Mouse (Mus musculus) liver, embryonic 14.5 days (tissue): ENCODE data around the gene Tubb4a. TPM values are rescaled to one million over a fixed set of nuclear protein-coding genes. Genes with fewer than 3 reads are reported as not detected.

ENCODE experiments used
- ATAC-seq: fragments of 200-750 bp; cut with Nextera tagmentation; 2 replicates; pipeline ENCODE4 v1.8.0; 2017; ENCODE audit warnings: moderate number of reproducible peaks, mild to moderate bottlenecking, moderate library complexity; ENCODE audit not compliant: insufficient read depth
- DNase-seq, 3 experiments: peaks; one replicate each; pipeline ENCODE4 v3.0.0-alpha.2; 2012 to 2013; ENCODE audit warnings: low read depth in 3 of 3, low spot score in 3 of 3
- H3K27ac ChIP-seq: fragments of 300-500 bp; sonication (generic); 2 replicates; pipeline ENCODE4 v1.5.1; 2014; ENCODE audit warnings: moderate library complexity, mild to moderate bottlenecking, control low read depth, inconsistent platforms
- H3K27me3 ChIP-seq: fragments of 300-500 bp; sonication (generic); 2 replicates; pipeline ENCODE4 v1.6.1; 2014; ENCODE audit warnings: mild to moderate bottlenecking, low read length, moderate library complexity; ENCODE audit not compliant: control insufficient read depth, insufficient read depth
- H3K36me3 ChIP-seq: fragments of 300-500 bp; sonication (generic); replicated peaks from 2 replicates; pipeline ENCODE4 v1.6.1; 2014; ENCODE audit warnings: low read depth; ENCODE audit not compliant: control insufficient read depth, insufficient read depth
- H3K4me1 ChIP-seq, 2 experiments: fragments of 200-500 bp in 1 of 2; fragments of 300-500 bp in 1 of 2; sonication (generic) in 1 of 2; replicated peaks; 2 replicates each; pipeline ENCODE4 v1.6.1; 2012 to 2014; ENCODE audit warnings: antibody characterized with exemption in 1 of 2, inconsistent platforms in 1 of 2, low read length in 1 of 2; ENCODE audit not compliant: control insufficient read depth in 2 of 2, insufficient read depth in 2 of 2
- H3K4me2 ChIP-seq: fragments of 300-500 bp; sonication (generic); 2 replicates; pipeline ENCODE4 v1.6.1; 2014; ENCODE audit warnings: low read depth, mild to moderate bottlenecking, control low read depth, moderate library complexity
- H3K4me3 ChIP-seq, 2 experiments: fragments of 200-500 bp in 1 of 2; fragments of 300-500 bp in 1 of 2; sonication (generic) in 1 of 2; 2 replicates each; pipeline ENCODE4 v1.5.1; 2012 to 2014; ENCODE audit warnings: low read depth in 2 of 2, low read length in 2 of 2, mild to moderate bottlenecking in 2 of 2, control low read depth in 1 of 2, inconsistent platforms in 1 of 2, moderate library complexity in 1 of 2; ENCODE audit not compliant: insufficient read depth in 1 of 2
- H3K9ac ChIP-seq: fragments of 300-500 bp; sonication (generic); replicated peaks from 2 replicates; pipeline ENCODE4 v1.6.1; 2014; ENCODE audit warnings: mild to moderate bottlenecking, control low read depth, moderate library complexity
- H3K9me3 ChIP-seq: fragments of 300-500 bp; sonication (generic); 2 replicates; pipeline ENCODE4 v1.6.1; 2016; ENCODE audit warnings: low read length, mixed read lengths; ENCODE audit not compliant: control insufficient read depth
- CTCF ChIP-seq: IDR thresholded peaks from 2 replicates; pipeline ENCODE4 v1.5.1; 2016; ENCODE audit warnings: antibody characterized with exemption, low read depth, control low read depth
- EP300 ChIP-seq: IDR thresholded peaks from 2 replicates; pipeline ENCODE4 v1.6.1; 2016; ENCODE audit warnings: antibody characterized with exemption, low read depth
- WGBS: fragments of 180-500 bp; shearing (Covaris S2); extraction: QIAGEN DNeasy Blood & Tissue Kit; methylation state at CpG from one replicate; pipeline ENCODE4 v1.1.7; 2014; ENCODE audit not compliant: insufficient replicate concordance; 5-methylcytosine and 5-hydroxymethylcytosine counted together
- polyA plus RNA-seq, 2 experiments: library from polyadenylated mRNA; depleted of rRNA in 1 of 2; stranded (reverse) in 1 of 2; unstranded in 1 of 2; fragments of >200 nt; fragmentation: Nextera tagmentation in 1 of 2; extraction: Ambion mirVana in 1 of 2; gene quantifications; 2 replicates each; pipeline versions ENCODE4 v1.2.1 to v1.2.3; 2012 to 2014

Gene Tubb4a
- polyA plus RNA-seq, 2 experiments, result 0.14 to 0.22 TPM

GRCm38 (mm10) chr17:57030931-57031660, 56.5 kb downstream of the Tubb4a start, which contains the start of gene Khsrp:
Gene Khsrp (minus strand): TSS chr17:57031522.
- no peaks in the 10 kb centered on the region for H3K9me3 ChIP-seq
- peak within 1 kb of the TSS; percentile 88 for H3K27ac ChIP-seq
- peak within 1 kb of the TSS; percentile 86 for H3K9ac ChIP-seq
- no peak for DNase-seq
- H3K4me2 ChIP-seq, result peak within 1 kb of the TSS; percentile 98
- H3K4me1 ChIP-seq, result peaks cover 23 to 29% of the 10 kb centered on the region in 2 experiments
- no peaks in the 10 kb centered on the region for H3K27me3 ChIP-seq
- under 1% methylated on average over 97 of the region's 99 CpGs for WGBS
- peak within 1 kb of the TSS; percentile 90 to 97 for H3K4me3 ChIP-seq
- peaks cover 28% of the 10 kb centered on the region for H3K36me3 ChIP-seq
- no peak for TF ChIP-seq EP300
- no peak for TF ChIP-seq CTCF
- no peak for ATAC-seq

Other genes starting within 250 kb of the Tubb4a start
- gene Acsbg2, start 213.3 kb downstream of the Tubb4a start, polyA plus RNA-seq (2012; rRNA removed), result not detected in 2 replicates
- not detected in 2 replicates for gene Acsbg2, start 213.3 kb downstream of the Tubb4a start, polyA plus RNA-seq (2014; fragmentation: Nextera tagmentation; extraction: Ambion mirVana)
- gene 1700061G19Rik, start 212.3 kb downstream of the Tubb4a start, polyA plus RNA-seq (2012; rRNA removed), result 0.02 TPM in 1 of 2 replicates, not detected in the other
- 0.05 TPM in 1 of 2 replicates, not detected in the other for gene 1700061G19Rik, start 212.3 kb downstream of the Tubb4a start, polyA plus RNA-seq (2014; fragmentation: Nextera tagmentation; extraction: Ambion mirVana)
- 12.0 and 13.7 TPM in 2 replicates for gene Mllt1, start 152.4 kb downstream of the Tubb4a start, polyA plus RNA-seq (2012; rRNA removed)
- 3.7 and 4.8 TPM in 2 replicates for gene Mllt1, start 152.4 kb downstream of the Tubb4a start, polyA plus RNA-seq (2014; fragmentation: Nextera tagmentation; extraction: Ambion mirVana)
- not detected in 2 replicates for gene Acer1, start 105.7 kb downstream of the Tubb4a start, polyA plus RNA-seq (2012; rRNA removed)
- not detected in 2 replicates for gene Acer1, start 105.7 kb downstream of the Tubb4a start, polyA plus RNA-seq (2014; fragmentation: Nextera tagmentation; extraction: Ambion mirVana)
- gene Clpp, start 97.5 kb downstream of the Tubb4a start, polyA plus RNA-seq (2012; rRNA removed), result 63.9 and 71.2 TPM in 2 replicates
- 79.3 and 81.0 TPM in 2 replicates for gene Clpp, start 97.5 kb downstream of the Tubb4a start, polyA plus RNA-seq (2014; fragmentation: Nextera tagmentation; extraction: Ambion mirVana)
- gene Alkbh7, start 90.4 kb downstream of the Tubb4a start, polyA plus RNA-seq (2012; rRNA removed), result 12.0 and 12.1 TPM in 2 replicates
- 15.4 and 19.4 TPM in 2 replicates for gene Alkbh7, start 90.4 kb downstream of the Tubb4a start, polyA plus RNA-seq (2014; fragmentation: Nextera tagmentation; extraction: Ambion mirVana)
- gene Pspn, start 87.8 kb downstream of the Tubb4a start, polyA plus RNA-seq (2012; rRNA removed), result not detected in 2 replicates
- not detected in 2 replicates for gene Pspn, start 87.8 kb downstream of the Tubb4a start, polyA plus RNA-seq (2014; fragmentation: Nextera tagmentation; extraction: Ambion mirVana)
- 31.6 and 56.5 TPM in 2 replicates for gene Gtf2f1, start 76.5 kb downstream of the Tubb4a start, polyA plus RNA-seq (2012; rRNA removed)
- gene Gtf2f1, start 76.5 kb downstream of the Tubb4a start, polyA plus RNA-seq (2014; fragmentation: Nextera tagmentation; extraction: Ambion mirVana), result 47.3 and 51.3 TPM in 2 replicates
- gene Gm17949, start 76.3 kb downstream of the Tubb4a start, polyA plus RNA-seq (2012; rRNA removed), result not detected in 2 replicates
- 0.15 TPM in 1 of 2 replicates, not detected in the other for gene Gm17949, start 76.3 kb downstream of the Tubb4a start, polyA plus RNA-seq (2014; fragmentation: Nextera tagmentation; extraction: Ambion mirVana)
- gene Khsrp, start 56.3 kb downstream of the Tubb4a start, polyA plus RNA-seq (2012; rRNA removed), result 33.6 and 35.6 TPM in 2 replicates
- 24.1 and 28.1 TPM in 2 replicates for gene Khsrp, start 56.3 kb downstream of the Tubb4a start, polyA plus RNA-seq (2014; fragmentation: Nextera tagmentation; extraction: Ambion mirVana)
- gene Slc25a41, start 46.1 kb downstream of the Tubb4a start, polyA plus RNA-seq (2012; rRNA removed), result not detected in 2 replicates
- not detected in 2 replicates for gene Slc25a41, start 46.1 kb downstream of the Tubb4a start, polyA plus RNA-seq (2014; fragmentation: Nextera tagmentation; extraction: Ambion mirVana)
- 4.4 and 5.5 TPM in 2 replicates for gene Crb3, start 28.7 kb downstream of the Tubb4a start, polyA plus RNA-seq (2012; rRNA removed)
- gene Crb3, start 28.7 kb downstream of the Tubb4a start, polyA plus RNA-seq (2014; fragmentation: Nextera tagmentation; extraction: Ambion mirVana), result 6.1 and 6.5 TPM in 2 replicates
- 8.8 and 11.1 TPM in 2 replicates for gene Slc25a23, start 27.9 kb downstream of the Tubb4a start, polyA plus RNA-seq (2012; rRNA removed)
- 4.7 and 5.1 TPM in 2 replicates for gene Slc25a23, start 27.9 kb downstream of the Tubb4a start, polyA plus RNA-seq (2014; fragmentation: Nextera tagmentation; extraction: Ambion mirVana)
- 1.5 and 2.8 TPM in 2 replicates for gene Dennd1c, start 9.3 kb downstream of the Tubb4a start, polyA plus RNA-seq (2012; rRNA removed)
- gene Dennd1c, start 9.3 kb downstream of the Tubb4a start, polyA plus RNA-seq (2014; fragmentation: Nextera tagmentation; extraction: Ambion mirVana), result 0.78 and 0.89 TPM in 2 replicates
- gene Tnfsf9, start 17.5 kb upstream of the Tubb4a start, polyA plus RNA-seq (2012; rRNA removed), result 0.46 and 0.50 TPM in 2 replicates
- 0.22 and 0.49 TPM in 2 replicates for gene Tnfsf9, start 17.5 kb upstream of the Tubb4a start, polyA plus RNA-seq (2014; fragmentation: Nextera tagmentation; extraction: Ambion mirVana)
- not detected in 2 replicates for gene Cd70, start 62.0 kb upstream of the Tubb4a start, polyA plus RNA-seq (2012; rRNA removed)
- gene Cd70, start 62.0 kb upstream of the Tubb4a start, polyA plus RNA-seq (2014; fragmentation: Nextera tagmentation; extraction: Ambion mirVana), result not detected in 2 replicates
- 1.5 and 1.9 TPM in 2 replicates for gene Tnfsf14, start 106.4 kb upstream of the Tubb4a start, polyA plus RNA-seq (2012; rRNA removed)
- 0.51 and 0.75 TPM in 2 replicates for gene Tnfsf14, start 106.4 kb upstream of the Tubb4a start, polyA plus RNA-seq (2014; fragmentation: Nextera tagmentation; extraction: Ambion mirVana)
- gene C3, start 140.4 kb upstream of the Tubb4a start, polyA plus RNA-seq (2012; rRNA removed), result 207 and 240 TPM in 2 replicates
- 200 and 205 TPM in 2 replicates for gene C3, start 140.4 kb upstream of the Tubb4a start, polyA plus RNA-seq (2014; fragmentation: Nextera tagmentation; extraction: Ambion mirVana)
- gene Gpr108, start 160.7 kb upstream of the Tubb4a start, polyA plus RNA-seq (2012; rRNA removed), result 7.6 and 8.5 TPM in 2 replicates
- 12.0 and 12.8 TPM in 2 replicates for gene Gpr108, start 160.7 kb upstream of the Tubb4a start, polyA plus RNA-seq (2014; fragmentation: Nextera tagmentation; extraction: Ambion mirVana)
- 4.4 and 6.6 TPM in 2 replicates for gene Trip10, start 161.7 kb upstream of the Tubb4a start, polyA plus RNA-seq (2012; rRNA removed)
- gene Trip10, start 161.7 kb upstream of the Tubb4a start, polyA plus RNA-seq (2014; fragmentation: Nextera tagmentation; extraction: Ambion mirVana), result 5.5 and 6.0 TPM in 2 replicates
- gene Vav1, start 191.3 kb upstream of the Tubb4a start, polyA plus RNA-seq (2012; rRNA removed), result 4.6 and 6.9 TPM in 2 replicates
- 10.7 and 11.0 TPM in 2 replicates for gene Vav1, start 191.3 kb upstream of the Tubb4a start, polyA plus RNA-seq (2014; fragmentation: Nextera tagmentation; extraction: Ambion mirVana)